Mouse (Mus musculus) brain, embryonic 14.5 days (tissue): ENCODE measurements around the gene Gpsm3. TPM values are rescaled to one million over a fixed set of nuclear protein-coding genes. Genes with fewer than 3 reads are reported as not detected.

Experiments
- DNase-seq: peaks from one replicate; pipeline ENCODE4 v3.0.0-alpha.2; 2011; ENCODE audit warnings: low read depth
- CTCF ChIP-seq: fragments of 200-500 bp; IDR thresholded peaks from 2 replicates; pipeline ENCODE4 v1.5.1; 2012; ENCODE audit warnings: inconsistent platforms, mild to moderate bottlenecking, moderate library complexity, borderline replicate concordance; ENCODE audit not compliant: insufficient read depth, insufficient read length; ENCODE audit errors: extremely low read depth
- POLR2A ChIP-seq: fragments of 200-500 bp; IDR thresholded peaks from 2 replicates; pipeline ENCODE4 v1.6.1; 2012; ENCODE audit warnings: mild to moderate bottlenecking, inconsistent platforms, borderline replicate concordance; ENCODE audit not compliant: poor library complexity, insufficient read depth, insufficient read length, severe bottlenecking; ENCODE audit errors: extremely low read depth
- polyA plus RNA-seq: library from polyadenylated mRNA; depleted of rRNA; stranded (reverse); fragments of >200 nt; gene quantifications from 2 replicates; pipeline ENCODE4 v1.2.3, GENCODE M21; 2012

The Gpsm3 gene
- polyA plus RNA-seq, 1 experiment: 3.0 TPM

DNA sequence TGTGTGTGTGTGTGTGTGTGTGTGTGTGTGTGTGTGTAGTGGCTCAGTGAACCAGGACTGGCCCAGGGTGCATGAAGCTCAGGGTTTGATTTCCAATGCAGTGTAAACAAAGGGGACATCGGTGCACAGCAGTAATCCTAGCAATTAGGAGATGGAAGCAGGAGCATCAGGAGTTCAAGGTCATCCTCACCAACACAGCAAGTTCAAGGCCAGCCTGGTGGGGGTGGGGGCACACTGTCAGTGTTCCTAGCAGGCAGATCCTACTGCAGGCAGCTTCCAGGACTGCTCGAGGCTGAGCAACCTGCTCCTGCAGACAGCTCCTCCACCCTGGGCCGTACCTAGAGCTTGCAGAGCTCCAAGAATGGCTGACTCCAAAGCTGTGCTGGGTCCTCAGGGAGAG, 27.0 kb upstream of the Gpsm3 start:
- TF ChIP-seq POLR2A: no peak
- no peak for TF ChIP-seq CTCF
- DNase-seq: no peak

GRCm38 (mm10) chr17:34563354-34563753, 26.3 kb upstream of the Gpsm3 start:
- no peak for TF ChIP-seq POLR2A
- no peak for TF ChIP-seq CTCF
- no peak for DNase-seq

- no peak for DNase-seq
- TF ChIP-seq POLR2A (no peak), CTCF (no peak)
Observed at GRCm38 (mm10) chr17:34564003-34564421, 25.6 kb upstream of the Gpsm3 start, which contains the start of gene Notch4. Gene Notch4, plus strand, starts transcription at chr17:34564268.

DNA sequence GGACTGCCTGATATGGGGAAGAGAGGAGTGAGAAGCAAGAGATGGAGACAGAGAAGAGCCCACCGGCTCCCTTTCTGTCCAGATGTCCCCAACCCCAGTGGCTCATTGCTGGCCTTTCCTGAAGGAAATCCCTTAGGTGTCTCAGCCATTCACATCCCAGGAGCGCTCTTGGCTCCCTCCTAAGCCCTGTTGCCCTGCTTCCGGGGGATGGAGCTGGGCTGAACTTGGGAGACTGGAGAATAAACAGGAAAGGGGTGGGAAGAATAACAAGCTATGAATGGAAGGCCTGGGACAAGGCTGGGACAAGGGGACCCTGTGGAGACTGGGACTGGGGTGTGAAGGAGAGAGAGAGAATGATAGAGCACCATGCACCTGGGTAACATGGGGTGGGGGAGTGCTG, 24.8 kb upstream of the Gpsm3 start:
- TF ChIP-seq POLR2A: no peak
- TF ChIP-seq CTCF: no peak
- no peak for DNase-seq

- DNase-seq: no peak
- TF ChIP-seq POLR2A (no peak), CTCF (no peak)
Observed at GRCm38 (mm10) chr17:34567311-34567710, 22.3 kb upstream of the Gpsm3 start.

- TF ChIP-seq CTCF (no peak), POLR2A (no peak)
- DNase-seq: no peak
Observed at GRCm38 (mm10) chr17:34568421-34568820, 21.2 kb upstream of the Gpsm3 start.

DNA sequence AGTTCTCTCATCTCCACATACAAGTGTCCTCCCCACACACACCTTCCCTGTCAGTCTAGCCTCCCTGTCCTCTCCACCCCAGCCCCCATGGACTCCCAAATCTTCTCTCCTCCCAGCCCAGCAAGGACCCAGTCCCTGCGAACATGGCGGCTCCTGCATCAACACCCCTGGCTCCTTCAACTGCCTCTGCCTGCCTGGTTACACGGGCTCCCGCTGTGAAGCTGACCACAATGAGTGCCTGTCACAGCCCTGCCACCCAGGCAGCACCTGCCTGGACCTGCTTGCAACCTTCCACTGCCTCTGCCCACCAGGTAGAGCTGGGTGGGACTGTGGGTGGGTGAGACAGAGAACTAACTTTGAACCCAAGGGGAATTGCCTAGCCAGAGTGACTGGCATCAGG, 19.7 kb upstream of the Gpsm3 start:
- TF ChIP-seq POLR2A (no peak), CTCF (no peak)
- DNase-seq: no peak

DNA sequence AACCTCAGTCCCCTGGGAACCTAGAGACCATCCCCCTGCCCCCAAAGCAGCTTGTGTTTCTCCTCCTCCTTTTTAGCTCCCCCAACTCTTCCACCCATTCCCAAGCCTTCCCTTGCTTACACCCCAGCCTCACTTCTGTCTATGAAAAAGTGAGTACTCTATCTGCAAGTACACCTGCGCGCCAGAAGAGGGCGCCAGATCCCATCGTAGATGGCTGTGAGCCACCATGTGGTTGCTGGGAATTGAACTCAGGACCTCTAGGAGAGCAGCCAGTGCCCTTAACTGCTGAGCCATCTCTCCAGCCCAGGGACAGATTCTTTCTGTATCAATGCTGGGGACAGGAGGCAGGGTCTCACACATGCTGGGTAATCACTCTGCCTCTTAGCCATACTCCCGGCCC, 17.7 kb upstream of the Gpsm3 start:
- TF ChIP-seq CTCF (peak; percentile 44; the same call in 1 of the 2 replicates), POLR2A (no peak)
- DNase-seq: no peak

DNA sequence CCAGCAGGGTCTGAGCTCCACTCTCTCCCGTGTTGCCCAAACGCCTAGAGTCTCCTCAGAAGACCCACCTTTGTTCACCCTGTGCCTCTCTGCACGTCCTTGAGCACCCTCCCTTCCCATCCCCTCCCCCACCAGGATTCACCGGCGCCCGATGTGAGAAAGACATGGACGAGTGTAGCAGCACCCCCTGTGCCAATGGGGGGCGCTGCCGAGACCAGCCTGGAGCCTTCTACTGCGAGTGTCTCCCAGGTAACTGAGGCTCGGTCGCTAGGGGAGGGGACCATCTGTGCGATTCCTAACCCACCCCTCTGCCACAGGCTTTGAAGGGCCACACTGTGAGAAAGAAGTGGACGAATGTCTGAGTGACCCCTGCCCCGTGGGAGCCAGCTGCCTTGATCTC, 17.2 kb upstream of the Gpsm3 start:
- TF ChIP-seq CTCF: no peak
- TF ChIP-seq POLR2A: no peak
- DNase-seq: no peak

GRCm38 (mm10) chr17:34576577-34576976, 13.0 kb upstream of the Gpsm3 start:
- DNase-seq: no peak
- TF ChIP-seq POLR2A (no peak), CTCF (no peak)

GRCm38 (mm10) chr17:34578070-34578469, 11.5 kb upstream of the Gpsm3 start:
- TF ChIP-seq POLR2A (no peak), CTCF (no peak)
- no peak for DNase-seq

DNA sequence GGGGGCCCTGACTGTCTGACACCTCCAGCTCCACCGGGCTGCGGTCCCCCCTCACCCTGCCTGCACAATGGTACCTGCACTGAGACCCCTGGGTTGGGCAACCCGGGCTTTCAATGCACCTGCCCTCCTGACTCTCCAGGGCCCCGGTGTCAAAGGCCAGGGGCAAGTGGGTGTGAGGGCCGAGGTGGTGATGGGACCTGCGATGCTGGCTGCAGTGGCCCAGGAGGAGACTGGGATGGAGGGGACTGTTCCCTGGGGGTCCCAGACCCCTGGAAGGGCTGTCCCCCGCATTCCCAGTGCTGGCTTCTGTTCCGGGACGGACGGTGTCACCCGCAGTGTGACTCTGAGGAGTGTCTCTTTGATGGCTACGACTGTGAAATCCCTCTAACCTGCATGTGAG, 7.1 kb upstream of the Gpsm3 start:
- TF ChIP-seq CTCF: no peak
- TF ChIP-seq POLR2A: no peak
- DNase-seq: no peak

DNA sequence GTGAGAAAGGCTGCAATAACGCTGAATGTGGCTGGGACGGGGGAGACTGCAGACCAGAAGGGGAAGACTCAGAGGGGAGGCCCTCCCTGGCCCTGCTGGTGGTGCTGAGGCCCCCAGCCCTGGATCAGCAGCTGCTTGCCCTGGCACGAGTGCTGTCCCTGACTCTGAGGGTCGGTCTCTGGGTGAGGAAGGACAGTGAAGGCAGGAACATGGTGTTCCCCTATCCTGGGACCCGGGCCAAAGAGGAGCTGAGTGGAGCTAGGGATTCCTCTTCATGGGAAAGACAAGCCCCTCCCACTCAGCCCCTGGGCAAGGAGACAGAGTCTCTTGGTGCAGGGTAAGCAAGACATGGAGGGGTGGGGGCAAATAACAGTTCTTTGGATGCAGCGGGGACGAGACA, 6.2 kb upstream of the Gpsm3 start:
- TF ChIP-seq CTCF (no peak), POLR2A (no peak)
- DNase-seq: no peak

- DNase-seq: no peak
- TF ChIP-seq CTCF (no peak), POLR2A (no peak)
Observed at GRCm38 (mm10) chr17:34583819-34584218, 5.8 kb upstream of the Gpsm3 start.

GRCm38 (mm10) chr17:34585121-34585520, 4.5 kb upstream of the Gpsm3 start:
- TF ChIP-seq POLR2A (no peak), CTCF (no peak)
- no peak for DNase-seq
